Mouse (Mus musculus): ENCODE data around the gene Zfp790. TPM values are rescaled to one million over a fixed set of nuclear protein-coding genes. Genes with fewer than 3 reads are reported as not detected.
A peak's percentile ranks its signal among the peaks of the same experiment; 100 is the strongest.

Gene Zfp790
- polyA plus RNA-seq, 1 experiment from 2014 or later, result 20.7 TPM

GRCm38 (mm10) chr7:29807046-29807445 is 8.9 kb upstream of the Zfp790 start:
- no peak overlapping the region for H3K4me3 ChIP-seq (replicated peaks)
- 73% methylated on average over 5 of the region's 5 CpGs for WGBS
- ATAC-seq (ENCODE audit: low FRiP score), result no peak

GRCm38 (mm10) chr7:29812244-29812643 is 3.7 kb upstream of the Zfp790 start:
- H3K4me3 ChIP-seq (replicated peaks), result no peak overlapping the region
- no peaks in the 10 kb centered on the region for H3K36me3 ChIP-seq (replicated peaks)
- no peak for ATAC-seq (ENCODE audit: low FRiP score)
- no peak overlapping the region for H3K4me2 ChIP-seq
- peaks cover 20% of the 10 kb centered on the region for H3K4me1 ChIP-seq
- H3K27ac ChIP-seq, result no peak overlapping the region
- 89% methylated on average over 1 of the region's 1 CpGs for WGBS
- 0 out of 2 replicates have a peak, but pooled peaks cover 6% of the 10 kb centered on the region for H3K9me3 ChIP-seq
- H3K9ac ChIP-seq, result no peak overlapping the region
- H3K27me3 ChIP-seq, result no peaks in the 10 kb centered on the region

More at GRCm38 (mm10) chr7:29807046-29807445, 8.9 kb upstream of the Zfp790 start:
- Histone ChIP-seq H3K27me3 (no peaks in the 10 kb centered on the region), H3K4me2 (no peak overlapping the region), H3K4me1 (no peaks in the 10 kb centered on the region), H3K36me3 (replicated peaks) (no peaks in the 10 kb centered on the region), H3K9ac (no peak overlapping the region), H3K9me3 (0 out of 2 replicates have a peak, but pooled peaks cover 6% of the 10 kb centered on the region), H3K27ac (no peak overlapping the region)

GRCm38 (mm10) chr7:29814381-29814780 is 1.5 kb upstream of the Zfp790 start:
- Histone ChIP-seq H3K27me3 (no peaks in the 10 kb centered on the region), H3K36me3 (replicated peaks) (no peaks in the 10 kb centered on the region), H3K9ac (no peak overlapping the region), H3K4me3 (replicated peaks) (peak overlapping the region; percentile 70; the same call in 1 of the 2 replicates), H3K4me2 (peak overlapping the region; percentile 70), H3K4me1 (peaks cover 36% of the 10 kb centered on the region), H3K27ac (no peak overlapping the region), H3K9me3 (0 out of 2 replicates have a peak, but pooled peaks cover 4% of the 10 kb centered on the region)
- no peak for ATAC-seq (ENCODE audit: low FRiP score)
- WGBS, result 89% methylated on average over 2 of the region's 2 CpGs

- Histone ChIP-seq H3K4me2 (peak overlapping the region; percentile 70), H3K9ac (peak overlapping the region; percentile 70), H3K36me3 (replicated peaks) (no peaks in the 10 kb centered on the region), H3K4me3 (replicated peaks) (peak overlapping the region; percentile 70), H3K9me3 (no peaks in the 10 kb centered on the region), H3K27me3 (no peaks in the 10 kb centered on the region), H3K4me1 (peaks cover 39% of the 10 kb centered on the region), H3K27ac (peak overlapping the region; percentile 59; the same call in 1 of the 2 replicates)
- ATAC-seq (ENCODE audit: low FRiP score), result peak; percentile 45; the same call in 1 of the 2 replicates
- WGBS, result 2% methylated on average over 12 of the region's 12 CpGs
These were observed 691 bp upstream of the Zfp790 start for GRCm38 (mm10) chr7:29815061-29815784.

GRCm38 (mm10) chr7:29818619-29819254 is 2.8 kb downstream of the Zfp790 start:
- ATAC-seq (ENCODE audit: low FRiP score), result peak; percentile 77
- Histone ChIP-seq H3K4me2 (peak overlapping the region; percentile 61), H3K9ac (peak overlapping the region; percentile 67), H3K36me3 (replicated peaks) (peaks cover 22% of the 10 kb centered on the region), H3K27me3 (no peaks in the 10 kb centered on the region), H3K9me3 (no peaks in the 10 kb centered on the region), H3K27ac (peak overlapping the region; percentile 50; the same call in 1 of the 2 replicates), H3K4me1 (peaks cover 39% of the 10 kb centered on the region), H3K4me3 (replicated peaks) (peak overlapping the region; percentile 61)
- 3% methylated on average over 12 of the region's 12 CpGs for WGBS

GRCm38 (mm10) chr7:29828001-29828400 is 12.1 kb downstream of the Zfp790 start:
- Histone ChIP-seq H3K9ac (no peak overlapping the region), H3K4me2 (no peak overlapping the region), H3K27ac (no peak overlapping the region), H3K4me1 (no peaks in the 10 kb centered on the region), H3K27me3 (no peaks in the 10 kb centered on the region), H3K9me3 (no peaks in the 10 kb centered on the region), H3K36me3 (replicated peaks) (peaks cover 75% of the 10 kb centered on the region), H3K4me3 (replicated peaks) (no peak overlapping the region)
- 97% methylated on average over 12 of the region's 12 CpGs for WGBS
- ATAC-seq (ENCODE audit: low FRiP score), result no peak

- H3K27me3 ChIP-seq, result no peaks in the 10 kb centered on the region
- H3K27ac ChIP-seq, result no peak overlapping the region
- no peak overlapping the region for H3K4me3 ChIP-seq (replicated peaks)
- no peak overlapping the region for H3K4me2 ChIP-seq
- ATAC-seq (ENCODE audit: low FRiP score), result no peak
- WGBS, result 90% methylated on average over 12 of the region's 12 CpGs
- H3K4me1 ChIP-seq, result no peaks in the 10 kb centered on the region
- H3K9ac ChIP-seq, result no peak overlapping the region
- H3K9me3 ChIP-seq, result no peaks in the 10 kb centered on the region
- peaks cover 72% of the 10 kb centered on the region for H3K36me3 ChIP-seq (replicated peaks)
These were observed 13.9 kb downstream of the Zfp790 start for GRCm38 (mm10) chr7:29829804-29830203.

GRCm38 (mm10) chr7:29836816-29837215 is 20.9 kb downstream of the Zfp790 start:
- H3K9ac ChIP-seq, result no peak overlapping the region
- H3K4me3 ChIP-seq (replicated peaks), result no peak overlapping the region
- H3K27me3 ChIP-seq, result no peaks in the 10 kb centered on the region
- WGBS, result 88% methylated on average over 1 of the region's 1 CpGs
- no peak overlapping the region for H3K4me2 ChIP-seq
- ATAC-seq (ENCODE audit: low FRiP score), result no peak
- no peaks in the 10 kb centered on the region for H3K4me1 ChIP-seq
- no peaks in the 10 kb centered on the region for H3K9me3 ChIP-seq
- peaks cover 19% of the 10 kb centered on the region for H3K36me3 ChIP-seq (replicated peaks)
- H3K27ac ChIP-seq, result no peak overlapping the region

- H3K9me3 ChIP-seq, result no peaks in the 10 kb centered on the region
- H3K27ac ChIP-seq, result no peak overlapping the region
- 82% methylated on average over 3 of the region's 3 CpGs for WGBS
- H3K4me2 ChIP-seq, result no peak overlapping the region
- no peak overlapping the region for H3K4me3 ChIP-seq (replicated peaks)
- peaks cover 9% of the 10 kb centered on the region for H3K36me3 ChIP-seq (replicated peaks)
- ATAC-seq (ENCODE audit: low FRiP score), result no peak
- H3K9ac ChIP-seq, result no peak overlapping the region
- no peaks in the 10 kb centered on the region for H3K4me1 ChIP-seq
- no peaks in the 10 kb centered on the region for H3K27me3 ChIP-seq
These were observed 23.3 kb downstream of the Zfp790 start for GRCm38 (mm10) chr7:29839256-29839655.

- Histone ChIP-seq H3K36me3 (replicated peaks) (peaks cover 35% of the 10 kb centered on the region), H3K4me3 (replicated peaks) (no peak overlapping the region), H3K9me3 (no peaks in the 10 kb centered on the region), H3K27ac (no peak overlapping the region), H3K9ac (no peak overlapping the region), H3K4me2 (no peak overlapping the region), H3K4me1 (no peaks in the 10 kb centered on the region), H3K27me3 (no peaks in the 10 kb centered on the region)
- ATAC-seq (ENCODE audit: low FRiP score), result no peak
- 89% methylated on average over 1 of the region's 1 CpGs for WGBS
These were observed 26.2 kb downstream of the Zfp790 start for GRCm38 (mm10) chr7:29842105-29842504.

GRCm38 (mm10) chr7:29844616-29845015 is 28.7 kb downstream of the Zfp790 start:
- WGBS, result 93% methylated on average over 5 of the region's 5 CpGs
- Histone ChIP-seq H3K4me1 (no peaks in the 10 kb centered on the region), H3K27ac (no peak overlapping the region), H3K27me3 (no peaks in the 10 kb centered on the region), H3K9ac (no peak overlapping the region), H3K36me3 (replicated peaks) (peaks cover 49% of the 10 kb centered on the region), H3K4me2 (no peak overlapping the region), H3K9me3 (no peaks in the 10 kb centered on the region), H3K4me3 (replicated peaks) (no peak overlapping the region)
- ATAC-seq (ENCODE audit: low FRiP score), result no peak

GRCm38 (mm10) chr7:29852831-29853218 is 36.9 kb downstream of the Zfp790 start:
- H3K4me2 ChIP-seq, result peak overlapping the region; percentile 68
- H3K4me1 ChIP-seq, result peaks cover 6% of the 10 kb centered on the region
- no peak overlapping the region for H3K27ac ChIP-seq
- H3K27me3 ChIP-seq, result no peaks in the 10 kb centered on the region
- peak overlapping the region; percentile 49 for H3K4me3 ChIP-seq (replicated peaks)
- ATAC-seq (ENCODE audit: low FRiP score), result peak; percentile 4; the same call in 1 of the 2 replicates
- 58% methylated on average over 9 of the region's 9 CpGs for WGBS
- H3K9ac ChIP-seq, result peak overlapping the region; percentile 57
- peaks cover 24% of the 10 kb centered on the region for H3K36me3 ChIP-seq (replicated peaks)
- H3K9me3 ChIP-seq, result no peaks in the 10 kb centered on the region

All from forebrain, embryonic 12.5 days (tissue).